Mouse (Mus musculus): ENCODE results near the gene Hcar1. TPM values are rescaled to one million over a fixed set of nuclear protein-coding genes. Genes with fewer than 3 reads are reported as not detected.
A peak's percentile ranks its signal among the peaks of the same experiment; 100 is the strongest.

Hcar1 gene
- polyA plus RNA-seq, 1 experiment from 2014 or later = 0.41 TPM

DNA sequence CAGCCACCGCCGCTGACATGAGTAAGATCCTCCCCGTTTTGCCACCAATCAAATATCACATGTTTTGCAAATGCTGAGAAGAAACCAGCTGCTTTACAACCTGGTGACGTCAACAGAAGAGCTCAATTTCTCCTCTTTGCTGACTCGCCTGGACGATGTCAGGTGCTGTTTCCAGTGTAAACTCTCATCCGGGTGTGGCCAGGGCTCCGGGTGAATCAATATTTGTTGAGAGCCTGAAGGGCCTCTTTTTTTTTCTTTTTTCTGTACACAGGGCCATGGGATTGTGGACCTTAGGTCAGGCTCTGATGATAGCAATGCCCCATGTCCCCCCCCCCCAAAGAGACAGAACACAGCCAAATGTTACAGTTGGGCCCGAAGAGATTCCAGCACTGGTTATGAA lies 25.3 kb downstream of the Hcar1 start:
- Histone ChIP-seq H3K9ac (replicated peaks; ENCODE audit: low read length) (no peak overlapping the region), H3K27me3 (ENCODE audit: control insufficient read depth, insufficient read depth, low read length) (no peaks in the 10 kb centered on the region), H3K27ac (replicated peaks; ENCODE audit: low read depth, low read length) (no peak overlapping the region), H3K4me1 (ENCODE audit: control insufficient read depth, insufficient read depth, low read length) (no peaks in the 10 kb centered on the region), H3K4me3 (replicated peaks; ENCODE audit: low read depth, low read length) (no peak overlapping the region), H3K36me3 (ENCODE audit: control insufficient read depth, insufficient read depth, low read length) (no peaks in the 10 kb centered on the region), H3K9me3 (ENCODE audit: control insufficient read depth, low read length) (no peaks in the 10 kb centered on the region), H3K4me2 (ENCODE audit: low read length) (no peak overlapping the region)
- DNase-seq (no peak), ATAC-seq (ENCODE audit: low FRiP score, low TSS enrichment) (no peak)
- 95% methylated on average over 9 of the region's 9 CpGs for WGBS

DNA sequence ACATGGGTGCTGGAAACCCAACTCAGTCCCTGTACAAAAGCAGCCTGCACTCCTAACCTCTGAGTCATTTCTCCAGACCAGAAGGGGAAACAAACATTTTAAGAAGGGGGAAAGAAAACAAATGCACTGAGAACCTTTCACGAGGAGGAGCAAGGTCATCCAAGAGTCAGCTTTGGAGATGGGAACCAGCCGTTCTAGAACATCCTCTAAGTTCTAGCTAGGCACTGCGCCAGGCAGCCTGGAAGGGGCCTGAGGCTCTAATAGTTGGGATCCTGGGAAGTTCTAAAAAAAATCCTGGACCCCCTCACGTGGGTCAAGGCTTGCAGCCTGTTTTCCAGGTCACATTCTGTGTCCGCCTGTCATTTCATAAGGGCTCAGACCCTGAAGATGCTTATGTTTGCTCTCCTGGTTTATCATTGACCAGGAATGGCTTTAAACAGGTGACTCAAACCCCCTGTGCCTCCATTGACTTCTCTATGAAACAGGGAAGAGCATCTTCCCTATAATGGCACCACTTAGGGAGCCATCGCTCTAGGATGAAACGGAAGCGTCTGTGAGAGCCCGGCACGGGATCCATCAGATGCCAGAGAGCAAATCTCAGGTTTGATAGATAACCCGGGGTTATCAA lies 25.8 kb downstream of the Hcar1 start:
- Histone ChIP-seq H3K4me2 (ENCODE audit: low read length) (no peak overlapping the region), H3K27ac (replicated peaks; ENCODE audit: low read depth, low read length) (no peak overlapping the region), H3K4me1 (ENCODE audit: control insufficient read depth, insufficient read depth, low read length) (no peaks in the 10 kb centered on the region), H3K36me3 (ENCODE audit: control insufficient read depth, insufficient read depth, low read length) (no peaks in the 10 kb centered on the region), H3K27me3 (ENCODE audit: control insufficient read depth, insufficient read depth, low read length) (no peaks in the 10 kb centered on the region), H3K4me3 (replicated peaks; ENCODE audit: low read depth, low read length) (no peak overlapping the region), H3K9ac (replicated peaks; ENCODE audit: low read length) (no peak overlapping the region), H3K9me3 (ENCODE audit: control insufficient read depth, low read length) (no peaks in the 10 kb centered on the region)
- WGBS = 93% methylated on average over 11 of the region's 11 CpGs
- DNase-seq (no peak), ATAC-seq (ENCODE audit: low FRiP score, low TSS enrichment) (no peak)

DNA sequence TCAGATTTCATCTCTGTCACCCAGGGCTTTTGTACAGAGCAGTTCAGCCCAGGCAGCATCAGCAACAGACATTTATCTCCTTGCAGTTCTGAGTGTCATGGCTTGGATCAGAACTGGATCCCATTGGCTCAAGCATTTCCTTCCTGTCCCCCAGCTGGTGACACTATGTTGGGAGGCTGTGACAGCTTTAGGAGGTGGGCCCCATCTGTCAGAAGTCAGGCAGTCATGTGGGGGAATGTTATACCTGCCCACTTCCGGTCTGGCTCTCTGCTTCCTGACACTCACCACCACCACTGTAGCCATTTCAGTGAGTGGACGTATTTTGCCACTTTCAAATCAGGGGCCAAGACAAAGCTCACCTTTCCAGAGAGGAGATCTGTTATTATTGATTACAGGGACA lies 28.4 kb downstream of the Hcar1 start:
- H3K4me3 ChIP-seq (replicated peaks; ENCODE audit: low read depth, low read length) = no peak overlapping the region
- no peaks in the 10 kb centered on the region for H3K27me3 ChIP-seq (ENCODE audit: control insufficient read depth, insufficient read depth, low read length)
- DNase-seq = no peak
- H3K27ac ChIP-seq (replicated peaks; ENCODE audit: low read depth, low read length) = no peak overlapping the region
- no peaks in the 10 kb centered on the region for H3K4me1 ChIP-seq (ENCODE audit: control insufficient read depth, insufficient read depth, low read length)
- ATAC-seq (ENCODE audit: low FRiP score, low TSS enrichment) = no peak
- H3K4me2 ChIP-seq (ENCODE audit: low read length) = no peak overlapping the region
- no peak overlapping the region for H3K9ac ChIP-seq (replicated peaks; ENCODE audit: low read length)
- H3K36me3 ChIP-seq (ENCODE audit: control insufficient read depth, insufficient read depth, low read length) = no peaks in the 10 kb centered on the region
- WGBS = 85% methylated on average over 2 of the region's 2 CpGs
- H3K9me3 ChIP-seq (ENCODE audit: control insufficient read depth, low read length) = no peaks in the 10 kb centered on the region

DNA sequence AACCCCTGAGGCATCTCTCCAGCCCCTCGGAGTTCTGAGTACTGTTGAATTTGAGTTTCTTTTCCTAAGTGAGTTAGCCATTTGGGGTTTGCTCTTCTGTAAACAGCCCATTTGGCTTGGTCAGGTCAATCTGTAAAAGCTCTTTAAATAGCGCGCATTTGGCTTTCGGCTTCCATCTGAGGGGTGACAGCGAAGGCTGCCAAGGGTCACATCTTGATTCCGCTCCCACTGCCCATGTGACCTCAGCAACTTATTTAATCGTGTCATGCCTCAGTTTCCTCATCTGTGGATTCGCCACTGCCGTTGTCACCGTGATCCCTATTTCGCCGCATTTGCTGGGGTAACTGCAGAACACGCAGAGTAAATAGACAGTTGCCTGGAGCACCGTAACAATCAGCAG lies 35.5 kb downstream of the Hcar1 start:
- 94% methylated on average over 14 of the region's 14 CpGs for WGBS
- ATAC-seq (ENCODE audit: low FRiP score, low TSS enrichment) = no peak

DNA sequence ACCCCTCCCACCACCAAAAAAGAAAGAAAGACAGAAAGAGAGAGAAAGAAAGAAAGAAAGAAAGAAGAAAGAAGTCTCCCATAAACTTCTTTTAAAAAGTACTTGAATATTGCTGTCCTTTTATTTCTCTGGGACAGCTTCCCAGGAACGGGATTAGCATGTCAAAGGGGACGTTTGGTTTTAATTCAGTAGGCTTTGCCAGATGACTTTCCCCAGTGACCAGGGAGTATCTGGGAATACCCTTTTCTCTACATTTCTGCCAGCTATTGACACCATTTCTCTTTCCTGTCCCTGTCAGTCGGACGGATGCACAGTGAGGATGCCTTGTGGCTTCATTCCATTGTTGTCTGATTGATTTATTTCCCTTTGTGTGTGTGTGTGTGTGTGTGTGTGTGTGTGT lies 36.0 kb downstream of the Hcar1 start:
- peaks cover 3% of the 10 kb centered on the region; the same call in 1 of the 2 replicates for H3K4me1 ChIP-seq (ENCODE audit: control insufficient read depth, insufficient read depth, low read length)
- H3K27me3 ChIP-seq (ENCODE audit: control insufficient read depth, insufficient read depth, low read length) = no peaks in the 10 kb centered on the region
- no peak overlapping the region for H3K4me3 ChIP-seq (replicated peaks; ENCODE audit: low read depth, low read length)
- DNase-seq (peak; percentile 41), ATAC-seq (ENCODE audit: low FRiP score, low TSS enrichment) (no peak)
- H3K36me3 ChIP-seq (ENCODE audit: control insufficient read depth, insufficient read depth, low read length) = no peaks in the 10 kb centered on the region
- no peak overlapping the region for H3K27ac ChIP-seq (replicated peaks; ENCODE audit: low read depth, low read length)
- no peak overlapping the region for H3K9ac ChIP-seq (replicated peaks; ENCODE audit: low read length)
- 16% methylated on average over 4 of the region's 4 CpGs for WGBS
- H3K4me2 ChIP-seq (ENCODE audit: low read length) = no peak overlapping the region
- H3K9me3 ChIP-seq (ENCODE audit: control insufficient read depth, low read length) = no peaks in the 10 kb centered on the region

More for the DNA sequence above, 35.5 kb downstream of the Hcar1 start:
- H3K36me3 ChIP-seq (ENCODE audit: control insufficient read depth, insufficient read depth, low read length) = no peaks in the 10 kb centered on the region
- no peak for DNase-seq
- H3K9me3 ChIP-seq (ENCODE audit: control insufficient read depth, low read length) = no peaks in the 10 kb centered on the region
- H3K4me3 ChIP-seq (replicated peaks; ENCODE audit: low read depth, low read length) = no peak overlapping the region
- H3K9ac ChIP-seq (replicated peaks; ENCODE audit: low read length) = no peak overlapping the region
- H3K4me2 ChIP-seq (ENCODE audit: low read length) = no peak overlapping the region
- H3K27me3 ChIP-seq (ENCODE audit: control insufficient read depth, insufficient read depth, low read length) = no peaks in the 10 kb centered on the region
- H3K4me1 ChIP-seq (ENCODE audit: control insufficient read depth, insufficient read depth, low read length) = peaks cover 3% of the 10 kb centered on the region; the same call in 1 of the 2 replicates
- H3K27ac ChIP-seq (replicated peaks; ENCODE audit: low read depth, low read length) = no peak overlapping the region

DNA sequence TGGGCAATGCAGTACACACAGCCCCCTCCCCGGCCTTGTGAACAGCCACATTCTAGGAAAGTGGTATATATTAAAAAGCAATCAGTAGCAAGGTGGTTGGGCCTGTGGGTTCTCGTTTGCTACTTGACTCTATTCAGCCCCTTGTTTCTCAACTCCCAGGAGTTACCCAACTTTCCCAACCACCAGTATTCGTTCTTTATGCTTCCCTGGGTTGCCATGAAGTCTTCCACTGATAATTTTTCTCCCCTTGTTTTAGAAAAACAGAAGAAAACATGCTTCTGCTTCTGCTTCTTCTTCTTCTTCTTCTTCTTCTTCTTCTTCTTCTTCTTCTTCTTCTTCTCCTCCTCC lies 36.9 kb downstream of the Hcar1 start:
- WGBS = 75% methylated on average over 3 of the region's 3 CpGs
- DNase-seq = no peak
- no peaks in the 10 kb centered on the region for H3K36me3 ChIP-seq (ENCODE audit: control insufficient read depth, insufficient read depth, low read length)

DNA sequence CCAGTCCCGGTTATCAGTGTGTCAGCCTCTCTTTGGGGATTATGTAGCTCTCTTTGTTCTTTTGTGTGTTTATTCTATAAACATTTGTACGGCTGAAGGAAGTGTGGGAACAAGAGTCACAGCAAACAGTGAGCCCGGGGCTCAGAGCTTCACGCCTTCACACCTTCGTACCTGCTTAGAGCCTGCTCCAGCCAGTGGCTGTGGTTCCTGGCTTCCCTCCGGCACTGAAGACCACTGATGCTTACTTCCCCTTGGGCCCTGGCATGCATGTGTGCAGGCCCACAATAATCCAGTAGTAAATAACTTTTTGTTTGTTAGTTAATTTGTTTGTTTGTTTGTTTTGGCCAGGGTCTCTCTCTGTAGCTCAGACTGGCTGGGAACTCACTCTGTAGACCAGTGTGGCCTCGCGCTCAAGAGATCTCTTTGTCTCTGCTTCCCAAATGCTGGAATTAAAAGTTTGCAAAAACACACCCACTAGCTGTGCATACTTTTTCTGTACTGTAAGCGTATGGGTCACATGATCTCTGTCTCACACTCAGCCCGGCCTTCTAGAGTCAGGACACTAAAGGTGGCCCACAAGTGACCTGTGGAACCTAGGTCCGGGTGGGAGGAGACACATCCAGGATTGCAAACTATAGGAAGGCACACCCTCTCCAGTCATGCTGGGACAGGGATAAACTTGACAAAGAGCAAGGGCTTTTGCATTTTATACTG lies 37.4 kb downstream of the Hcar1 start:
- H3K4me1 ChIP-seq (ENCODE audit: control insufficient read depth, insufficient read depth, low read length) = peaks cover 3% of the 10 kb centered on the region; the same call in 1 of the 2 replicates
- no peak overlapping the region for H3K4me2 ChIP-seq (ENCODE audit: low read length)
- no peaks in the 10 kb centered on the region for H3K9me3 ChIP-seq (ENCODE audit: control insufficient read depth, low read length)
- WGBS = 61% methylated on average over 11 of the region's 11 CpGs
- H3K27me3 ChIP-seq (ENCODE audit: control insufficient read depth, insufficient read depth, low read length) = no peaks in the 10 kb centered on the region
- ATAC-seq (ENCODE audit: low FRiP score, low TSS enrichment) = no peak
- no peak for DNase-seq
- H3K4me3 ChIP-seq (replicated peaks; ENCODE audit: low read depth, low read length) = no peak overlapping the region
- no peak overlapping the region for H3K27ac ChIP-seq (replicated peaks; ENCODE audit: low read depth, low read length)
- no peaks in the 10 kb centered on the region for H3K36me3 ChIP-seq (ENCODE audit: control insufficient read depth, insufficient read depth, low read length)
- no peak overlapping the region for H3K9ac ChIP-seq (replicated peaks; ENCODE audit: low read length)

More for the DNA sequence above, 36.9 kb downstream of the Hcar1 start:
- H3K27me3 ChIP-seq (ENCODE audit: control insufficient read depth, insufficient read depth, low read length) = no peaks in the 10 kb centered on the region
- no peaks in the 10 kb centered on the region for H3K9me3 ChIP-seq (ENCODE audit: control insufficient read depth, low read length)
- no peak overlapping the region for H3K27ac ChIP-seq (replicated peaks; ENCODE audit: low read depth, low read length)
- no peak for ATAC-seq (ENCODE audit: low FRiP score, low TSS enrichment)
- peaks cover 3% of the 10 kb centered on the region; the same call in 1 of the 2 replicates for H3K4me1 ChIP-seq (ENCODE audit: control insufficient read depth, insufficient read depth, low read length)
- H3K9ac ChIP-seq (replicated peaks; ENCODE audit: low read length) = no peak overlapping the region
- H3K4me2 ChIP-seq (ENCODE audit: low read length) = no peak overlapping the region
- H3K4me3 ChIP-seq (replicated peaks; ENCODE audit: low read depth, low read length) = no peak overlapping the region

DNA sequence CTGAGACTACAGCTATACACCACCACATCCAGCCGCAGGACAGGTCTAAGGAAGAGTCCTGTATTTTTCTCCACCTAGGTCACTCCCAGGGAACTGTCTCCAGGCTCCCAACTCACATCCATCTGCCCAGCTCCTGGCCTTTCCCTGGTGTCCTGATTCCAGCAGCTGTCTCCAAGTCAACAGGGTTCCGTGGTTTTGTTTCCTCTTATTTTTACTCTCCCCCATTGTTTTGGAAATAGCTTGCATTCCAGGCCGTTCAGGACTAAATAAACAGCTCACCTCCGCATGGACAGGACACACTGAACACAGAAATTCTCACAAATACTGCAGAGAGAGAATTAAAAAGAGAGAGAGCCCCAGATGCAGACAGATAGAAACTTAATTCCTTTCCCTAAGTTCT lies 42.4 kb downstream of the Hcar1 start:
- 54% methylated on average over 4 of the region's 4 CpGs for WGBS
- Histone ChIP-seq H3K9me3 (ENCODE audit: control insufficient read depth, low read length) (no peaks in the 10 kb centered on the region), H3K36me3 (ENCODE audit: control insufficient read depth, insufficient read depth, low read length) (no peaks in the 10 kb centered on the region)

DNA sequence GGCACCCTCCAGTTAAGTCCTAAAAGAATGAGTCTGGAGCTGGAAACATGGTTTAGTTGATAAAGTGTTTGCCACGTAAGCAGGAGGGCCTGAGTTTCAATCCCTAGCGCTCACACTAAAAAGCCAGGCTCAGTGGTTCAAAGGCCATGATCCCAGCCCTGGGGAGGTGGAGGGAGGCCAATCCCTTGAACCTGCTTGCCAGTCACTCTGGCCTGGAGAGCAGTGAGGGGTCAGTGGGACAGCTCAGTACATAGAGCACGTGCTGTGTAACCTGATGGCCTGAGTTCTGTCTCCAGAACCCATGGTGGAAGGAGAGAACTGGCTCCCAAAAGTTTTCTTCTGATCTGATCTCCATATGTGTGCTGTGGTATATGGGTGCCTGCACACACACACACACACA lies 45.0 kb downstream of the Hcar1 start:
- H3K4me2 ChIP-seq (ENCODE audit: low read length) = no peak overlapping the region
- no peaks in the 10 kb centered on the region for H3K9me3 ChIP-seq (ENCODE audit: control insufficient read depth, low read length)
- no peaks in the 10 kb centered on the region for H3K4me1 ChIP-seq (ENCODE audit: control insufficient read depth, insufficient read depth, low read length)
- H3K4me3 ChIP-seq (replicated peaks; ENCODE audit: low read depth, low read length) = no peak overlapping the region
- WGBS = 79% methylated on average over 3 of the region's 3 CpGs
- no peak overlapping the region for H3K27ac ChIP-seq (replicated peaks; ENCODE audit: low read depth, low read length)
- H3K9ac ChIP-seq (replicated peaks; ENCODE audit: low read length) = no peak overlapping the region
- no peak for ATAC-seq (ENCODE audit: low FRiP score, low TSS enrichment)
- no peaks in the 10 kb centered on the region for H3K27me3 ChIP-seq (ENCODE audit: control insufficient read depth, insufficient read depth, low read length)
- DNase-seq = no peak
- H3K36me3 ChIP-seq (ENCODE audit: control insufficient read depth, insufficient read depth, low read length) = no peaks in the 10 kb centered on the region

More for the DNA sequence above, 42.4 kb downstream of the Hcar1 start:
- H3K4me3 ChIP-seq (replicated peaks; ENCODE audit: low read depth, low read length) = no peak overlapping the region
- DNase-seq (no peak), ATAC-seq (ENCODE audit: low FRiP score, low TSS enrichment) (no peak)
- no peaks in the 10 kb centered on the region for H3K27me3 ChIP-seq (ENCODE audit: control insufficient read depth, insufficient read depth, low read length)
- no peak overlapping the region for H3K4me2 ChIP-seq (ENCODE audit: low read length)
- H3K4me1 ChIP-seq (ENCODE audit: control insufficient read depth, insufficient read depth, low read length) = peaks cover 3% of the 10 kb centered on the region; the same call in 1 of the 2 replicates
- no peak overlapping the region for H3K9ac ChIP-seq (replicated peaks; ENCODE audit: low read length)
- H3K27ac ChIP-seq (replicated peaks; ENCODE audit: low read depth, low read length) = no peak overlapping the region

All from midbrain, embryonic 14.5 days (tissue).